Mouse (Mus musculus) E14TG2a.4 (cell line): ENCODE data around the gene Hfe2.
"Not testable (repeated sequence)": the region's sequence is repeated elsewhere in the genome, so short reads cannot be mapped to it uniquely, and the experiment has no call there.

ENCODE experiments used
- CTCF ChIP-seq: conservative IDR thresholded peaks from 2 replicates; pipeline ENCODE4 v1.5.1; 2014; ENCODE audit warnings: low read length
- NANOG ChIP-seq: IDR thresholded peaks from 2 replicates; pipeline ENCODE4 v1.6.1; 2014; ENCODE audit warnings: borderline replicate concordance, low read length, mixed read lengths
- POU5F1 ChIP-seq: IDR thresholded peaks from 2 replicates; pipeline ENCODE4 v1.6.1; 2014; ENCODE audit warnings: low read length, borderline replicate concordance

- TF ChIP-seq CTCF, POU5F1, NANOG: not testable (repeated sequence)
These were observed 38.7 kb upstream of the Hfe2 start for GRCm38 (mm10) chr3:96486064-96486827.
